Mouse (Mus musculus): ENCODE results near the gene Sdk2. TPM values are rescaled to one million over a fixed set of nuclear protein-coding genes. Genes with fewer than 3 reads are reported as not detected.

Gene Sdk2
- polyA plus RNA-seq, 1 experiment from 2014 or later, result 3.0 TPM

DNA sequence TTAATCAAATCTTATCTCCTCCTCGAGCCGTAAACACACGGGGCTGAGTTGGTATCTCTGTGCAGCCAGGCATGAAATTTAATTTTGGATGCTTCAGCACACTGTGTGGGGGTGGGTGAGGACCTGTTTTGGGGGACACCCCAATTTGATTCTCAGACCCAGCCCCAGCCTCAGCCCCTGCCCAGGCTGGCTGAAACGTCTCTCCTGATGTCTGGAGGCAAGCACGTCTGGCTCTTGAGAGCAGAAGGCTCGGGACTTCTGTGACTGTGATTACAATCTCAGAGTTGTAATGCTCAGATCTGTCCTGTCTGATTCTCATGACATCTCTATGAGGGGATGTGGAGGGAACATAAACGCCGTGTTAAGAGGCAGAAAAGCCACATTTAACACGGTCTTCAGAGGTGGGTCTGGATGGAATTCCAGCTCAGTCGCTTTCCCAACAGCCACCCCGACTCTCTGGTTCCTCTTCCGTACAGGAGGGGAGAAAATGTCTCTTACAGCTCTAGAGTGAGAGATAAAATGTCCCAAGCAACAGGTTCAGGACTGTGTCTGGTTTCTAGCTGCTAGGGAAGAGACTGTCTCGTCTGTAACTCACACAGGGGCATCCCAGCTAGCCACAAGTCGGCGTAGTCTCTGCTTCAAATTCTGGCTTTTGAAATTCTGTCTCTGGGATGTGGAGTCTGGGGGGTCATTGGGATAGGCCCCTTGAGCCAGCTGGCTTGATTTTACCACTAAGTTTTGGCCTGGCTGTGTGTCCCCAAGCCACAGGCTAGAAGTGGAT lies 50.5 kb downstream of the Sdk2 start:
- 18% methylated on average over 15 of the region's 15 CpGs for WGBS
- H3K4me1 ChIP-seq (ENCODE audit: control insufficient read depth, insufficient read depth, low read length), result peaks cover 46% of the 10 kb centered on the region
- 0 out of 2 replicates have a peak, but pooled peaks have one; percentile 40 for ATAC-seq
- H3K27ac ChIP-seq (ENCODE audit: low read length), result peak overlapping the region; percentile 35; the same call in 1 of the 2 replicates
- no peak overlapping the region for H3K9ac ChIP-seq (ENCODE audit: low read depth, low read length)
- H3K27me3 ChIP-seq (ENCODE audit: control insufficient read depth, insufficient read depth, low read depth, low read length), result no peaks in the 10 kb centered on the region; the same call in 1 of the 2 replicates
- no peaks in the 10 kb centered on the region for H3K36me3 ChIP-seq (ENCODE audit: control insufficient read depth, insufficient read depth, low read length)
- H3K4me2 ChIP-seq (ENCODE audit: low read length), result 0 out of 2 replicates have a peak overlapping the region, but pooled peaks have one; percentile 1
- no peak overlapping the region for H3K4me3 ChIP-seq (ENCODE audit: low read depth, low read length)
- H3K9me3 ChIP-seq (replicated peaks; ENCODE audit: control insufficient read depth, low read length, poor library complexity, severe bottlenecking), result no peaks in the 10 kb centered on the region

DNA sequence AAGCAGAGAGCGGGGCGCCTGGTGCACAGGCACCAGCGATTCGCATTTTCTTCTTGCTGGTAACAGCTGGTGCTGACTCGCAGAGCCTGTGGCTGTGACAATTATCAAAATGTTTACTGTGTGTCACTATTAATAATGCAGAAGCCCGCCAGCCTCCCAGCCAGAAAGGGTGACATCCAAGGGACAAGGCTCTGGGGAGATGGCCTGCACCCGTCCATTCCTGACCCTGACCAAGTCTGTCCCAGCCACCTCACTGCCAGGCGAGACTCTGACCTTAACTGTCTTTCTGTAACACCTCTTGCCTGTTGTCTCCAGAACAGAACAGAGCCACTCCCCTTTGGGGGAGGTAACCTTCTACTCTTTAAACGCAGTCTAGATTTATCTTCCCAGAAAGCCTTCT lies 55.3 kb downstream of the Sdk2 start:
- H3K4me2 ChIP-seq (ENCODE audit: low read length), result no peak overlapping the region
- WGBS, result 49% methylated on average over 9 of the region's 9 CpGs
- no peak overlapping the region for H3K9ac ChIP-seq (ENCODE audit: low read depth, low read length)
- no peak for ATAC-seq
- no peaks in the 10 kb centered on the region for H3K9me3 ChIP-seq (replicated peaks; ENCODE audit: control insufficient read depth, low read length, poor library complexity, severe bottlenecking)
- no peaks in the 10 kb centered on the region for H3K36me3 ChIP-seq (ENCODE audit: control insufficient read depth, insufficient read depth, low read length)
- no peak overlapping the region for H3K4me3 ChIP-seq (ENCODE audit: low read depth, low read length)
- no peak overlapping the region for H3K27ac ChIP-seq (ENCODE audit: low read length)
- H3K4me1 ChIP-seq (ENCODE audit: control insufficient read depth, insufficient read depth, low read length), result peaks cover 19% of the 10 kb centered on the region
- H3K27me3 ChIP-seq (ENCODE audit: control insufficient read depth, insufficient read depth, low read depth, low read length), result no peaks in the 10 kb centered on the region

DNA sequence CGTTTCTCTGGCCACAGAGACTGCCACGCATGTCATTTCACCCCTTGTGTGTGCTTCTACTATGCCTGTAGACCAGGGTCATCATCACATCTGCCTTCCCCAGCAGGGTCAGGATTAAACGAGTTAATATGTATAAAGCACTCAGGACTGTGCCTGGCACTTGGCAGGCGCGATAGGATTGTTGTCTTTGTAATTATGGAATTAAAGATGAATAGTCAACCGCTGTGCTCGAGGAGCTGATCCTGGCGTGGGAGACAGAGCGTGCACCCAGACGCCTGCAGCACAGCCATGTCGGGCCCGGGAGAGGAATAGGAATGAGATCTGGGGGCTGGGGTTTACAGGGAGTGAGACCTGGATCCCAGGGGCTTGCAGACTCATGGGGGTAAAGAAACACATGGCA lies 61.0 kb downstream of the Sdk2 start:
- peak; percentile 68 for ATAC-seq
- Histone ChIP-seq H3K27ac (ENCODE audit: low read length) (no peak overlapping the region), H3K9ac (ENCODE audit: low read depth, low read length) (no peak overlapping the region), H3K27me3 (ENCODE audit: control insufficient read depth, insufficient read depth, low read depth, low read length) (no peaks in the 10 kb centered on the region), H3K4me3 (ENCODE audit: low read depth, low read length) (no peak overlapping the region), H3K36me3 (ENCODE audit: control insufficient read depth, insufficient read depth, low read length) (no peaks in the 10 kb centered on the region), H3K4me1 (ENCODE audit: control insufficient read depth, insufficient read depth, low read length) (peaks cover 11% of the 10 kb centered on the region), H3K4me2 (ENCODE audit: low read length) (no peak overlapping the region), H3K9me3 (replicated peaks; ENCODE audit: control insufficient read depth, low read length, poor library complexity, severe bottlenecking) (no peaks in the 10 kb centered on the region)
- 7% methylated on average over 12 of the region's 12 CpGs for WGBS

DNA sequence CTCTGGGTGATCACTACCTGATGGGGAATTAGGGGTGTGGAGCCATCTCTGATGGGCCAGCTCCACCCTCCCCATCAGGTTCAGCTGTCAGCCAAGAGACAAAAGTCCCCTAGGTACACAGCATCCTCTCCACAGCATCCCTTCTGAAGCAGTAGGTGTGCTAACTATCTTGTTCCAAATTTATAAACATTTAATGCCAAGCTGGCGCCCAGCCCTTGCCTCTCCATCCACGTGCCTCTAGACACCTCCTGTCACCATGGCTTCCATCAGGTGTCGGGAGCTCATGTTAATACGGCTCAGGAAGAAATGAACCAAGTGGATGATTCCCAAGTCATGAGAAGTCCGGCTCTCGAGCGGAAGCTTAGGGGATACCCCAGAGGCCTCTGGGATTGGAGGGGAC lies 62.2 kb downstream of the Sdk2 start:
- no peak for ATAC-seq
- no peak overlapping the region for H3K27ac ChIP-seq (ENCODE audit: low read length)
- WGBS, result 85% methylated on average over 7 of the region's 7 CpGs

DNA sequence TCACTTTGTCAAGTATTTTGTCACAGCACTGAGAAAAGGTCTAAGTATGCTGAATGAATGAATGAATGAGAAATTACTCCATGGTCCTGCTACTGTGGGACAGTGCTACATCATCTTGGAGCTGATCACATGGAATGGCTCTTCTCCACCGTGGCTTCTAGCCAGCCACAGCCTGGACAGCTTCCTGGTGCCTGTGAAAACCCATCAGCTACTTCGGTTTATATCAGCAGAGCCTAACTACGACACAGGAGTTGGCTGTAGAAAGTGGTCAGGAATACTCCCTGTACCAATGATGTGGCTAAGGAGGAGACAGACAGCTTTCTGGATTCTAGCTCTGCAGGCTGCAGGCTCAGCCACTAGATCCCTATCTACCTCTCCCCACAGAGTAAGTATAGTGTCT lies 63.7 kb downstream of the Sdk2 start:
- ATAC-seq, result no peak

More for the DNA sequence above, 62.2 kb downstream of the Sdk2 start:
- no peak overlapping the region for H3K9ac ChIP-seq (ENCODE audit: low read depth, low read length)
- H3K4me2 ChIP-seq (ENCODE audit: low read length), result no peak overlapping the region
- peaks cover 11% of the 10 kb centered on the region for H3K4me1 ChIP-seq (ENCODE audit: control insufficient read depth, insufficient read depth, low read length)
- H3K27me3 ChIP-seq (ENCODE audit: control insufficient read depth, insufficient read depth, low read depth, low read length), result no peaks in the 10 kb centered on the region
- no peaks in the 10 kb centered on the region for H3K36me3 ChIP-seq (ENCODE audit: control insufficient read depth, insufficient read depth, low read length)
- no peaks in the 10 kb centered on the region for H3K9me3 ChIP-seq (replicated peaks; ENCODE audit: control insufficient read depth, low read length, poor library complexity, severe bottlenecking)
- H3K4me3 ChIP-seq (ENCODE audit: low read depth, low read length), result no peak overlapping the region

DNA sequence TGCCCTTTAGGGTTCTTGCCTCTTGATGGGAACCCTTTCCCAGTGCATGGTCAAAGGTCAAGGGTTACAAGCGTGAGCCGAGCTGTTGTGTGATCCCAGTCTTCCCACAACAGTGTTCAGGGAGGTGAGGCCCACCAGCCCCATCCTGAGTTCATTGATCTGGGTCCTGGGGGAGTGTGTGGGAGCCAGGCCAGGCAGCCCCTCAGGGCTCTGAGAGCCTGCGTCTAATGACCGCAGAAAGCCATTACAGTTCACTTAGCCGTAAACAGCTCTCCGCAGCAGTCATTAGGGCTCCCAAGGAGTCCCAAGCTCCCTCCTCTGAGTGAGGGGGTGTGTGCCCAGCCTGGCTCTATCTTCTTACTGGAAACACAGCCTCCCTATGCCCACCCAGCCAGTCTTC lies 66.8 kb downstream of the Sdk2 start:
- WGBS, result 48% methylated on average over 6 of the region's 6 CpGs
- H3K9me3 ChIP-seq (replicated peaks; ENCODE audit: control insufficient read depth, low read length, poor library complexity, severe bottlenecking), result no peaks in the 10 kb centered on the region
- no peaks in the 10 kb centered on the region for H3K36me3 ChIP-seq (ENCODE audit: control insufficient read depth, insufficient read depth, low read length)
- H3K27me3 ChIP-seq (ENCODE audit: control insufficient read depth, insufficient read depth, low read depth, low read length), result no peaks in the 10 kb centered on the region
- no peak overlapping the region for H3K27ac ChIP-seq (ENCODE audit: low read length)
- no peak overlapping the region for H3K4me2 ChIP-seq (ENCODE audit: low read length)
- H3K4me1 ChIP-seq (ENCODE audit: control insufficient read depth, insufficient read depth, low read length), result no peaks in the 10 kb centered on the region
- H3K9ac ChIP-seq (ENCODE audit: low read depth, low read length), result no peak overlapping the region
- H3K4me3 ChIP-seq (ENCODE audit: low read depth, low read length), result no peak overlapping the region
- ATAC-seq, result no peak

More for the DNA sequence above, 63.7 kb downstream of the Sdk2 start:
- no peak overlapping the region for H3K9ac ChIP-seq (ENCODE audit: low read depth, low read length)
- H3K36me3 ChIP-seq (ENCODE audit: control insufficient read depth, insufficient read depth, low read length), result no peaks in the 10 kb centered on the region
- no peak overlapping the region for H3K27ac ChIP-seq (ENCODE audit: low read length)
- WGBS, result 88% methylated on average over 3 of the region's 3 CpGs
- H3K4me2 ChIP-seq (ENCODE audit: low read length), result no peak overlapping the region
- H3K27me3 ChIP-seq (ENCODE audit: control insufficient read depth, insufficient read depth, low read depth, low read length), result no peaks in the 10 kb centered on the region
- H3K4me1 ChIP-seq (ENCODE audit: control insufficient read depth, insufficient read depth, low read length), result peaks cover 11% of the 10 kb centered on the region
- no peaks in the 10 kb centered on the region for H3K9me3 ChIP-seq (replicated peaks; ENCODE audit: control insufficient read depth, low read length, poor library complexity, severe bottlenecking)
- no peak overlapping the region for H3K4me3 ChIP-seq (ENCODE audit: low read depth, low read length)

DNA sequence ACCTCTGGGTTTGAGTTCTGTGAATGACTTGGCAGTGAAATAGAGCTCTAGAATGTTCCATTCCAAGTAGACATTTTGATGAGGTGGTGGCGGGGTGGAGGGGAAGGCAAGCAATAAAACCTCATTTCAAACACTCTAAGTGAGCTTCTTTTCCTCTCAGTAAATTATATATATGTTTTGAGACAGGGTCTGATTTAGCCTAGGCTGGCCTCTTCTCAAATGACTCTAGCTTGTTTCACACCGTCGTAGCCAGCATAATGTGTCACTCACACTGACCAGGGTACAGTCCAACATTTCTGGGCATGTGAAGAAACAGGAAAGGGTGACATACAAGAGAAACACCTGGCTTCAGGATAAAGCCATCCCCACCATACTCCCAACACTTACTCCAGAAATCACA lies 68.1 kb downstream of the Sdk2 start:
- no peaks in the 10 kb centered on the region for H3K9me3 ChIP-seq (replicated peaks; ENCODE audit: control insufficient read depth, low read length, poor library complexity, severe bottlenecking)
- no peaks in the 10 kb centered on the region for H3K27me3 ChIP-seq (ENCODE audit: control insufficient read depth, insufficient read depth, low read depth, low read length)
- no peak overlapping the region for H3K9ac ChIP-seq (ENCODE audit: low read depth, low read length)
- no peaks in the 10 kb centered on the region for H3K4me1 ChIP-seq (ENCODE audit: control insufficient read depth, insufficient read depth, low read length)
- H3K27ac ChIP-seq (ENCODE audit: low read length), result no peak overlapping the region
- no peak overlapping the region for H3K4me3 ChIP-seq (ENCODE audit: low read depth, low read length)
- no peak for ATAC-seq
- WGBS, result 94% methylated on average over 3 of the region's 3 CpGs
- no peaks in the 10 kb centered on the region for H3K36me3 ChIP-seq (ENCODE audit: control insufficient read depth, insufficient read depth, low read length)
- no peak overlapping the region for H3K4me2 ChIP-seq (ENCODE audit: low read length)

DNA sequence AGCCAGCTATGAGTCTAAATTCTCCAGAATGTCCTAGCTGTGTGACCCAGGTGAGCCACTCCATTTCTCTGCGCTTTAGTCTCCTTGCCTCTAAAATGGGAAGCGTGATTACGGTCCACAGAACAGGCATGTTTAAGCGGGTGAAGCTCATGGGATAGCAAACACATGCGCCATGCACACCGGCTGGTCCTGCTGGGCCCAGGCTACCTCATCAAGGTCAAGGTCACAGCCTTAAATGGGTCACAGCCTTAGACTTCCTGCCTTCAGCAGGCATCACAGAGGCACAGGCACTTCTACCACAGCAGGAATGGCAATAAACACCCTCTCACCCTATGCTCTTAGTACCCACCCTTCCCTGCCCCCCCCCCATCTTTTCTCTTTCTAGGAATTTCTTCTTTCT lies 72.9 kb downstream of the Sdk2 start:
- H3K4me1 ChIP-seq (ENCODE audit: control insufficient read depth, insufficient read depth, low read length), result peaks cover 31% of the 10 kb centered on the region
- no peaks in the 10 kb centered on the region for H3K27me3 ChIP-seq (ENCODE audit: control insufficient read depth, insufficient read depth, low read depth, low read length)
- H3K9me3 ChIP-seq (replicated peaks; ENCODE audit: control insufficient read depth, low read length, poor library complexity, severe bottlenecking), result no peaks in the 10 kb centered on the region
- no peaks in the 10 kb centered on the region for H3K36me3 ChIP-seq (ENCODE audit: control insufficient read depth, insufficient read depth, low read length)
- no peak overlapping the region for H3K27ac ChIP-seq (ENCODE audit: low read length)
- no peak for ATAC-seq
- 94% methylated on average over 6 of the region's 6 CpGs for WGBS
- no peak overlapping the region for H3K4me2 ChIP-seq (ENCODE audit: low read length)
- H3K4me3 ChIP-seq (ENCODE audit: low read depth, low read length), result no peak overlapping the region
- H3K9ac ChIP-seq (ENCODE audit: low read depth, low read length), result no peak overlapping the region

DNA sequence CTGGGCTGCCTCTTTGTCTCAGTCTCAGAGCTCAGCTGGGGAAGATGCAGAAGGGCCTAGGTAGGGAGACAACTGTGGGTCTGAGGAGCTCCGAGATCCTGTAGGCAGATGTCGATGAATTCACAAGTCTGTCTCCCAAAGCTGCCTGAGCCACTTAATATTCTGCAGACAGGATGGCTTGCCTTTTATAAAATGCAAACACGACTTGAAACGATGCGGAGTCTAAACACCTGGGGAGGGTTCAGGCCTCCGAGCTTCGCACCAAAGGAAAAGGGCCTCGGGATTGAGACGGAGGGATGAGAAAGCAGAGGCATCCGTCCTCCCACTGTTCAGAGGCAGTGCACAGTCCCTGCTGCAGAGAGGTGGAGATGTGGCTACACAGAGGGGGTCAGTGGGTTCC lies 74.0 kb downstream of the Sdk2 start:
- WGBS, result 25% methylated on average over 10 of the region's 10 CpGs
- H3K9ac ChIP-seq (ENCODE audit: low read depth, low read length), result no peak overlapping the region
- no peaks in the 10 kb centered on the region for H3K27me3 ChIP-seq (ENCODE audit: control insufficient read depth, insufficient read depth, low read depth, low read length)

More for the DNA sequence above, 74.0 kb downstream of the Sdk2 start:
- Histone ChIP-seq H3K27ac (ENCODE audit: low read length) (peak overlapping the region; percentile 33; the same call in 1 of the 2 replicates), H3K9me3 (replicated peaks; ENCODE audit: control insufficient read depth, low read length, poor library complexity, severe bottlenecking) (no peaks in the 10 kb centered on the region), H3K4me2 (ENCODE audit: low read length) (no peak overlapping the region), H3K4me1 (ENCODE audit: control insufficient read depth, insufficient read depth, low read length) (peaks cover 31% of the 10 kb centered on the region), H3K36me3 (ENCODE audit: control insufficient read depth, insufficient read depth, low read length) (no peaks in the 10 kb centered on the region), H3K4me3 (ENCODE audit: low read depth, low read length) (no peak overlapping the region)
- no peak for ATAC-seq

Measured in midbrain, embryonic 16.5 days (tissue).